Mouse (Mus musculus): ENCODE measurements around the gene Enkur.

DNA sequence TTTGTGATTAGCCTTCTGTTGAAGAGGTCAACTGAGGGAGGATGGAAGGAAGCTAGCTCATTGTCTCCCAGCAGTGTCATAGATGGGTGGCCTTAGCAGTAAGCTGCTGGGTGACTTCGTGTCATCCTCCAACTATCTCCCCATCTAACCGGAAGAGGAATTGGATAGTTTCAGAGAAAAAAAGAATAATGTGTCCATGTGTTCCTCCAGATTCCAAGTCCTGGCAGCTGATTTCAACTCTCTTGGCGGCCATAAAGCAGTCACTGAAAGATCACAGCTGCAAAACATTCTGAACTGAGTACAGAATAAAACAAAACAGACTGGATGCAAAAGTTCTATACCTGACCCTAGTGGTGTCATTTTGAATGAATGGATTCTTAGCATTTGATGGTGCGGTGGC is 58.0 kb downstream of the Enkur start:
- TF ChIP-seq CTCF (IDR thresholded peaks at IDR 0.05; ENCODE audit: low read depth) (no peak), EP300 (IDR thresholded peaks at IDR 0.05; ENCODE audit: low read depth) (no peak)
